Mouse (Mus musculus) MEL (cell line): ENCODE data around the gene Gtf2h1. TPM values are rescaled to one million over a fixed set of nuclear protein-coding genes. Genes with fewer than 3 reads are reported as not detected.

Source experiments
- DNase-seq: peaks from one replicate; pipeline ENCODE4 v3.0.0; 2011; ENCODE audit warnings: low read depth, low spot score
- H3K27ac ChIP-seq: 2 replicates; pipeline ENCODE4 v1.5.1; 2012; ENCODE audit warnings: low read depth, mild to moderate bottlenecking, control low read depth, low read length, moderate library complexity; ENCODE audit not compliant: control insufficient read depth
- H3K27me3 ChIP-seq, 2 experiments: fragments of 150-350 bp in 1 of 2; sonication (generic) in 1 of 2; 2 replicates each; pipeline ENCODE4 v1.6.1; 2012; ENCODE audit warnings: low read length in 2 of 2, mild to moderate bottlenecking in 2 of 2, improper control_type of control experiment in 1 of 2, moderate library complexity in 1 of 2; ENCODE audit not compliant: insufficient read depth in 2 of 2, control insufficient read depth in 1 of 2
- H3K36me3 ChIP-seq, 2 experiments: 2 replicates each; pipeline ENCODE4 v1.6.1; 2012 to 2014; ENCODE audit warnings: low read length in 2 of 2, improper control_type of control experiment in 1 of 2, inconsistent platforms in 1 of 2, mild to moderate bottlenecking in 1 of 2; ENCODE audit not compliant: insufficient read depth in 2 of 2, control insufficient read depth in 1 of 2
- H3K4me1 ChIP-seq, 2 experiments: fragments of 150-350 bp in 1 of 2; sonication (generic) in 1 of 2; 2 replicates each; pipeline ENCODE4 v1.6.1; 2012; ENCODE audit warnings: low read length in 2 of 2, improper control_type of control experiment in 1 of 2, mild to moderate bottlenecking in 1 of 2; ENCODE audit not compliant: insufficient read depth in 2 of 2, control insufficient read depth in 1 of 2
- H3K4me3 ChIP-seq, 2 experiments: fragments of 150-350 bp in 1 of 2; sonication (generic) in 1 of 2; 2 replicates each; pipeline ENCODE4 v1.5.1; 2012; ENCODE audit warnings: low read depth in 2 of 2, low read length in 2 of 2, mild to moderate bottlenecking in 2 of 2, moderate library complexity in 2 of 2, control low read depth in 1 of 2, improper control_type of control experiment in 1 of 2; ENCODE audit not compliant: control insufficient read depth in 1 of 2, insufficient read depth in 1 of 2
- H3K79me2 ChIP-seq: 2 replicates; pipeline ENCODE4 v1.6.1; 2012; ENCODE audit warnings: mild to moderate bottlenecking, low read length, moderate library complexity; ENCODE audit not compliant: control insufficient read depth, poor library complexity, insufficient read depth
- H3K9ac ChIP-seq: 2 replicates; pipeline ENCODE4 v1.6.1; 2012; ENCODE audit warnings: low read depth, mild to moderate bottlenecking, control low read depth, low read length, moderate library complexity; ENCODE audit not compliant: control insufficient read depth, poor library complexity, severe bottlenecking
- H3K9me3 ChIP-seq: fragments of 150-350 bp; sonication (generic); replicated peaks from 2 replicates; pipeline ENCODE4 v1.6.1; 2012; ENCODE audit warnings: mild to moderate bottlenecking, low read length, improper control_type of control experiment, moderate library complexity; ENCODE audit not compliant: insufficient read depth
- CHD2 ChIP-seq: IDR thresholded peaks from 2 replicates; pipeline ENCODE4 v1.6.1; 2011; ENCODE audit warnings: low read length, improper control_type of control experiment
- EP300 ChIP-seq, 2 experiments: IDR thresholded peaks; 2 replicates each; pipeline ENCODE4 v1.6.1; 2011; ENCODE audit warnings: improper control_type of control experiment in 2 of 2, low read length in 2 of 2, low read depth in 1 of 2, mild to moderate bottlenecking in 1 of 2
- ETS1 ChIP-seq: IDR thresholded peaks from 2 replicates; pipeline ENCODE4 v1.6.1; 2012; ENCODE audit warnings: low read depth, mild to moderate bottlenecking, inconsistent platforms, low read length, improper control_type of control experiment, moderate library complexity
- KAT2A ChIP-seq: conservative IDR thresholded peaks from 2 replicates; pipeline ENCODE4 v1.6.1; 2012; ENCODE audit warnings: low read depth, low read length, improper control_type of control experiment, inconsistent platforms
- MAX ChIP-seq: IDR thresholded peaks from 2 replicates; pipeline ENCODE4 v1.6.1; 2011; ENCODE audit warnings: low read length, improper control_type of control experiment
- MAZ ChIP-seq: IDR thresholded peaks from 2 replicates; pipeline ENCODE4 v1.6.1; 2012; ENCODE audit warnings: low read depth, mild to moderate bottlenecking, inconsistent platforms, low read length, improper control_type of control experiment
- MXI1 ChIP-seq: IDR thresholded peaks from 2 replicates; pipeline ENCODE4 v1.6.1; 2011; ENCODE audit warnings: mild to moderate bottlenecking, low read depth, low read length, improper control_type of control experiment
- MYC ChIP-seq: IDR thresholded peaks from 2 replicates; pipeline ENCODE4 v1.6.1; 2011; ENCODE audit warnings: low read depth, mild to moderate bottlenecking, low read length, improper control_type of control experiment, moderate library complexity
- NELFE ChIP-seq: IDR thresholded peaks from 2 replicates; pipeline ENCODE4 v1.6.1; 2011; ENCODE audit warnings: low read depth, low read length, improper control_type of control experiment
- NRF1 ChIP-seq: IDR thresholded peaks from 2 replicates; pipeline ENCODE4 v1.6.1; 2014; ENCODE audit warnings: low read depth, mild to moderate bottlenecking, inconsistent platforms, low read length, improper control_type of control experiment, moderate library complexity; ENCODE audit not compliant: poor library complexity, insufficient read depth, severe bottlenecking
- POLR2A ChIP-seq, 2 experiments: IDR thresholded peaks; 2 replicates each; pipeline ENCODE4 v1.6.1; 2011 to 2012; ENCODE audit warnings: low read length in 2 of 2, mild to moderate bottlenecking in 2 of 2, control low read depth in 1 of 2, improper control_type of control experiment in 1 of 2, low read depth in 1 of 2, moderate library complexity in 1 of 2; ENCODE audit not compliant: control insufficient read depth in 1 of 2, insufficient read depth in 1 of 2, poor library complexity in 1 of 2
- POLR2AphosphoS5 ChIP-seq: IDR thresholded peaks from 2 replicates; pipeline ENCODE4 v1.6.1; 2012; ENCODE audit warnings: low read depth, borderline replicate concordance, mild to moderate bottlenecking, inconsistent platforms, low read length, moderate library complexity, mixed read lengths
- RAD21 ChIP-seq: IDR thresholded peaks from 2 replicates; pipeline ENCODE4 v1.6.1; 2011; ENCODE audit warnings: mild to moderate bottlenecking, low read depth, low read length, improper control_type of control experiment
- SIN3A ChIP-seq: IDR thresholded peaks from 2 replicates; pipeline ENCODE4 v1.6.1; 2012; ENCODE audit warnings: low read length, improper control_type of control experiment, inconsistent platforms
- TBP ChIP-seq: IDR thresholded peaks from 2 replicates; pipeline ENCODE4 v1.8.0; 2011; ENCODE audit warnings: low read depth, low read length, improper control_type of control experiment
- TCF12 ChIP-seq: IDR thresholded peaks from 2 replicates; pipeline ENCODE4 v1.6.1; 2014; ENCODE audit warnings: low read depth, mild to moderate bottlenecking, inconsistent platforms, low read length, improper control_type of control experiment, moderate library complexity
- UBTF ChIP-seq: IDR thresholded peaks from 2 replicates; pipeline ENCODE4 v1.6.1; 2012; ENCODE audit warnings: low read depth, mild to moderate bottlenecking, inconsistent platforms, low read length, improper control_type of control experiment, moderate library complexity, borderline replicate concordance; ENCODE audit not compliant: insufficient read depth
- USF1 ChIP-seq: IDR thresholded peaks from 2 replicates; pipeline ENCODE4 v1.6.1; 2014; ENCODE audit warnings: low read depth, mild to moderate bottlenecking, inconsistent platforms, low read length, improper control_type of control experiment, moderate library complexity
- ZC3H11A ChIP-seq: IDR thresholded peaks from 2 replicates; pipeline ENCODE4 v1.6.1; 2012; ENCODE audit warnings: low read depth, mild to moderate bottlenecking, inconsistent platforms, low read length, improper control_type of control experiment
- ZMIZ1 ChIP-seq: IDR thresholded peaks from 2 replicates; pipeline ENCODE4 v1.6.1; 2012; ENCODE audit warnings: low read depth, mild to moderate bottlenecking, inconsistent platforms, low read length, improper control_type of control experiment, moderate library complexity
- polyA plus RNA-seq, 2 experiments: library from polyadenylated mRNA; stranded (reverse) in 1 of 2; unstranded in 1 of 2; fragments of >175 nt in 1 of 2; fragments of >200 nt in 1 of 2; gene quantifications; 2 replicates each; pipeline versions ENCODE4 v1.2.1 to v1.2.4; 2012; ENCODE audit warnings: low replicate concordance in 2 of 2, low read depth in 1 of 2; ENCODE audit not compliant: insufficient read length in 2 of 2, insufficient read depth in 1 of 2, missing spikeins in 1 of 2
- total RNA-seq: library from RNA; depleted of rRNA; stranded (reverse); fragments of 300-350 nt; gene quantifications from 2 replicates; pipeline ENCODE4 v1.2.3, GENCODE M21; 2012

Gtf2h1 gene
- total and polyA plus RNA-seq, 3 experiments, result 105 to 142 TPM; not detected in 1

DNA sequence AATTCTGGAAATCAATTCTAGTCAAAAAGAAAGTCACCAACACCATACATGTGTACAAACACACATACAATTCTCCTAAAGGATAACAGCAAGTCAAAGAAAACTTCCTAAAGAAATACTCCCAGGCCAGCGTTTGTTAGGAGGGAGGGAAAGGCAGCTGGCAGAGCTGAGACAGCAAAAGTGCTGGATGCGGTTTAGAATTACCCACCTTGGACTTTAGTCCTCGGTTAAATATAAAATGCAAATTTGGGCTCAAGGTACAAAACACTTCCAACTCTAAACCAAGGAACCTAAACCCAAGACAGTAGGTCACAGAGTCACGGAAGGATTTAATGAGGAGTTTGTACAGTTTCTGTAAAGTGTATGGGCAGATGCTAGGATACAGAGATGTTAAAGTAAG, 2.0 kb upstream of the Gtf2h1 start:
- H3K4me1 ChIP-seq, result peaks cover 9 to 13% of the 10 kb centered on the region in 2 experiments

GRCm38 (mm10) chr7:46796206-46796679, 340 bp downstream of the Gtf2h1 start:
- Histone ChIP-seq H3K79me2 (peaks cover 47% of the 10 kb centered on the region), H3K4me3 (peak overlapping the region; percentile 85 to 94), H3K9ac (peak overlapping the region; percentile 95), H3K4me1 (peaks cover 9 to 15% of the 10 kb centered on the region in 2 experiments), H3K27ac (peak overlapping the region; percentile 73), H3K36me3 (peaks cover 22 to 34% of the 10 kb centered on the region in 2 experiments), H3K9me3 (no peaks in the 10 kb centered on the region), H3K27me3 (no peaks in the 10 kb centered on the region)
- no peak for DNase-seq
- TF ChIP-seq KAT2A (0 out of 2 replicates have a peak, but pooled peaks have one; percentile 6), RAD21 (no peak), POLR2AphosphoS5 (no peak), UBTF (0 out of 2 replicates have a peak, but pooled peaks have one; percentile 66), TBP (0 out of 2 replicates have a peak, but pooled peaks have one; percentile 11), ZC3H11A (no peak), POLR2A (IDR thresholded peaks at IDR 0.05; ENCODE audit: control insufficient read depth in 1 of 2, insufficient read depth in 1 of 2, low read depth in 1 of 2, low read length in 2 of 2, poor library complexity in 1 of 2) (peak in 1 of 2 experiments; percentile 67; a peak in 1 of 4 replicates), SIN3A (peak; percentile 29; the same call in 1 of the 2 replicates)

More for the DNA sequence above, 2.0 kb upstream of the Gtf2h1 start:
- no peak overlapping the region for H3K4me3 ChIP-seq
- no peaks in the 10 kb centered on the region for H3K27me3 ChIP-seq
- no peak overlapping the region for H3K27ac ChIP-seq
- H3K9me3 ChIP-seq, result no peaks in the 10 kb centered on the region
- DNase-seq, result no peak
- no peak overlapping the region for H3K9ac ChIP-seq
- peaks cover 43% of the 10 kb centered on the region for H3K79me2 ChIP-seq
- peaks cover 13 to 31% of the 10 kb centered on the region in 2 experiments for H3K36me3 ChIP-seq
- TF ChIP-seq ZC3H11A, result no peak

DNA sequence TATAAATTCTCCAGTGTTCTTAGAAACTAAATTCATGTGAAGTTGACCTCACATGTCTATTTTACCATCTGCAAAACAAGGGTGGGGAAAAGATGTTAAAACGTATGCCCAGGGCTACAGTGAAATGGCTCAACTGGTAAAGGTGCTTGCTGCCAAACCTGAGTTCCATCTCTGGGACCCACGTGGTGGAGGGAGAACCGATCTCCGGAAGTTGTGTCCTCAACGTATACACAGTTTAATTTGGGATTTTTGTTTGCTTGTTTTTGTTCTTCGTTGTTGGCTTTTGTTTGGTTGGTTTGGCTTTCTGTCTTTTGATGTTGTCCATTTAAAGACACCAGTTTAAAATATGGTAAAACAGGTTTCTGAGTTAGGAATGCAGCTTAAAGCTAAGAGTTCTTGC, 876 bp downstream of the Gtf2h1 start:
- Histone ChIP-seq H3K9me3 (no peaks in the 10 kb centered on the region), H3K4me3 (peak overlapping the region; percentile 85 to 94), H3K27ac (peak overlapping the region; percentile 73; the same call in 1 of the 2 replicates), H3K36me3 (peaks cover 26 to 34% of the 10 kb centered on the region in 2 experiments), H3K27me3 (no peaks in the 10 kb centered on the region), H3K4me1 (peaks cover 8 to 15% of the 10 kb centered on the region in 2 experiments), H3K9ac (peak overlapping the region; percentile 95), H3K79me2 (peaks cover 50% of the 10 kb centered on the region)
- DNase-seq, result peak; percentile 54
- no peak for TF ChIP-seq EP300 (IDR thresholded peaks at IDR 0.05; ENCODE audit: low read depth in 1 of 2, low read length in 2 of 2)
- TF ChIP-seq ZMIZ1, result no peak
- no peak for TF ChIP-seq POLR2A (IDR thresholded peaks at IDR 0.05; ENCODE audit: control insufficient read depth in 1 of 2, insufficient read depth in 1 of 2, low read depth in 1 of 2, low read length in 2 of 2, poor library complexity in 1 of 2)
- TF ChIP-seq NELFE, result no peak
- peak; percentile 69 for TF ChIP-seq MAX
- TF ChIP-seq NRF1, result no peak
- TF ChIP-seq MXI1, result peak; percentile 94
- no peak for TF ChIP-seq UBTF
- no peak for TF ChIP-seq MAZ
- TF ChIP-seq MYC, result peak; percentile 95
- no peak for TF ChIP-seq ETS1
- TF ChIP-seq TCF12, result no peak
- no peak for TF ChIP-seq POLR2AphosphoS5
- no peak for TF ChIP-seq CHD2
- 0 out of 2 replicates have a peak, but pooled peaks have one; percentile 40 for TF ChIP-seq SIN3A
- 0 out of 2 replicates have a peak, but pooled peaks have one; percentile 2 for TF ChIP-seq TBP
- no peak for TF ChIP-seq ZC3H11A
- TF ChIP-seq USF1, result peak; percentile 59
